Mouse (Mus musculus) neutrophil, adult 5-6 weeks (primary cell): ENCODE results near the gene Iars2. TPM values are rescaled to one million over a fixed set of nuclear protein-coding genes. Genes with fewer than 3 reads are reported as not detected.

Experiments
- ATAC-seq: fragments of 151-379, 151-347 bp; 2 replicates; pipeline ENCODE4 v1.8.0; 2017; ENCODE audit warnings: mild to moderate bottlenecking, moderate TSS enrichment; ENCODE audit not compliant: insufficient number of reproducible peaks, poor library complexity, low FRiP score, severe bottlenecking; ENCODE audit errors: extremely low read depth
- total RNA-seq: library from RNA; stranded (forward); fragments of 200-1000 nt; gene quantifications from 2 replicates; pipeline ENCODE4 v1.2.3, GENCODE M21; 2017

The Iars2 gene
- total RNA-seq, 1 experiment from 2014 or later: 32.0 TPM

- ATAC-seq: no peak
Measured at GRCm38 (mm10) chr1:185247429-185248085, 81.6 kb downstream of the Iars2 start.

DNA sequence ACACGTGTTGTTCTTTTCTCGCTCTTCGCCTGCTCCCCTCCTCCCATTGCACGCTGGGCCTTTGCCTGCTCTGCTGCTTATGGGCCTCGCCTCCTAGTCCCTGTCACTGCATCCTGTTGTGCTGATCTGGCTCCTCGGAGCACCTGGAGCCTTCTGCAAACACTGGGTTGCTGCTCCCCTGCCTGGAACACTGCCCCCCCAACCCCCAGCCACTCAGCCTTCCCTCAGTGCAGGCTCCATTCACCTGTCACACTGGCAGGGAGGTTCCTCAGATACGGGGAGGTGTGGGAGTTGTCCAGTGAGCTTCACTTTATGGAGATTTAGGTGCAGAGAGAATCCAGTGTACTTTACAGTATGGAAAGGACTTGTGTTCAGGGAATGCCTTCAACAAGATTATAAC, 83.7 kb downstream of the Iars2 start:
- ATAC-seq: no peak

DNA sequence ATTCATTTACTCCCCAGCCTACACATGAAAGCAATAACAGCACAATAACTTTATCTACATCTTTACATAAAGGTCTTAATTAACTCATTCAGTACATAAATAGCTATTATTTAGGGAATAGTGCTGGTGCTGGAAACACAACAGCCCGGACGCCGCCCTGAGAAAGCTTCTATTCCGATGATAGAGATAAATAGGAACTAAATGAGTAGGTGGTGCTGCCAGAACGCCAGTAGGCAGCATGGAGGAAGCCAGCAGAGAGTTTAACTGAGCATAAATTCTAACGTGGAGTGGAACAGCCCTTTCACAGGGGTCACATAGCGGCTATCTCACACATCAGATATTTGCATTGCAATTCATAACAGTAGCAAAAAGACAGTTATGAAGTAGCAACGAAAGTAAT, 86.2 kb downstream of the Iars2 start:
- ATAC-seq: no peak

GRCm38 (mm10) chr1:185236530-185236929, 92.7 kb downstream of the Iars2 start:
- no peak for ATAC-seq

GRCm38 (mm10) chr1:185235837-185236236, 93.4 kb downstream of the Iars2 start:
- no peak for ATAC-seq

Other genes starting within 250 kb of the Iars2 start
- gene Rab3gap2, start 125.3 kb downstream of the Iars2 start, total RNA-seq: 49.3 and 61.1 TPM in 2 replicates
- gene Bpnt1, start 2.8 kb upstream of the Iars2 start, total RNA-seq: 12.5 and 12.8 TPM in 2 replicates
- 70.6 and 73.8 TPM in 2 replicates for gene Eprs, start 33.6 kb upstream of the Iars2 start, total RNA-seq
- not detected in 2 replicates for gene Slc30a10, start 125.5 kb upstream of the Iars2 start, total RNA-seq